Mouse (Mus musculus): ENCODE measurements around the gene Arhgap45. TPM values are rescaled to one million over a fixed set of nuclear protein-coding genes. Genes with fewer than 3 reads are reported as not detected.

Arhgap45 gene
- total and polyA plus RNA-seq, 2 experiments from 2014 or later = 1.7 to 2.3 TPM

DNA sequence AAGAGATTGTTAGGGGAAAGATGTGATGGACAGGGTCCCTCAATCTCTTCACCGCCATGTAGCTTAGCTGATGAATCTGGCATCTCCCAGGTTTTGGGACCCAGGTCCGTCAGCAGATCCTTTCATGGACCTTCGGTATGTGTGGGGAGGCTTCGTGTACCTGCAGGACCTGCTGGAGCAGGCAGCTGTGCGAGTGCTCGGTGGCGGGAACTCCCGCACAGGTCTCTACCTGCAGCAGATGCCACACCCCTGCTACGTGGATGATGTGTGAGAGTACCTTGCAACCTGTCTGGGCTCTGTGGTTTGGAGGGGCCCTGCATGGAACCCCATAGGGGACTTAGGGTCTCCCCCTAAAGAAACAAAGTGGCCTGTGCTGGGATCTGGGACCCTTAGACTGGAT lies 14.5 kb upstream of the Arhgap45 start:
- Histone ChIP-seq H3K27ac (ENCODE audit: low read depth, low read length) (no peak overlapping the region), H3K9me3 (ENCODE audit: low read length) (no peaks in the 10 kb centered on the region), H3K4me1 (ENCODE audit: insufficient read depth) (no peaks in the 10 kb centered on the region), H3K36me3 (ENCODE audit: insufficient read depth) (no peaks in the 10 kb centered on the region), H3K27me3 (ENCODE audit: insufficient read depth, low read length) (peaks cover 9% of the 10 kb centered on the region; the same call in 1 of the 2 replicates), H3K9ac (no peak overlapping the region), H3K4me3 (ENCODE audit: low read depth, low read length) (no peak overlapping the region), H3K4me2 (ENCODE audit: low read depth) (no peak overlapping the region)
- DNase-seq (no peak), ATAC-seq (no peak)
- no peak for TF ChIP-seq CTCF (IDR thresholded peaks at IDR 0.05; ENCODE audit: low read depth)
- WGBS = 79% methylated on average over 9 of the region's 9 CpGs

- Histone ChIP-seq H3K27me3 (ENCODE audit: insufficient read depth, low read length) (peaks cover 9% of the 10 kb centered on the region; the same call in 1 of the 2 replicates), H3K4me1 (ENCODE audit: insufficient read depth) (no peaks in the 10 kb centered on the region), H3K9me3 (ENCODE audit: low read length) (no peaks in the 10 kb centered on the region), H3K27ac (ENCODE audit: low read depth, low read length) (no peak overlapping the region), H3K4me2 (ENCODE audit: low read depth) (no peak overlapping the region), H3K36me3 (ENCODE audit: insufficient read depth) (no peaks in the 10 kb centered on the region), H3K4me3 (ENCODE audit: low read depth, low read length) (no peak overlapping the region), H3K9ac (no peak overlapping the region)
- 21% methylated on average over 21 of the region's 21 CpGs for WGBS
- DNase-seq = no peak
- no peak for TF ChIP-seq CTCF (IDR thresholded peaks at IDR 0.05; ENCODE audit: low read depth)
- ATAC-seq = no peak
Measured at GRCm38 (mm10) chr10:80002829-80003228, 13.6 kb upstream of the Arhgap45 start.

DNA sequence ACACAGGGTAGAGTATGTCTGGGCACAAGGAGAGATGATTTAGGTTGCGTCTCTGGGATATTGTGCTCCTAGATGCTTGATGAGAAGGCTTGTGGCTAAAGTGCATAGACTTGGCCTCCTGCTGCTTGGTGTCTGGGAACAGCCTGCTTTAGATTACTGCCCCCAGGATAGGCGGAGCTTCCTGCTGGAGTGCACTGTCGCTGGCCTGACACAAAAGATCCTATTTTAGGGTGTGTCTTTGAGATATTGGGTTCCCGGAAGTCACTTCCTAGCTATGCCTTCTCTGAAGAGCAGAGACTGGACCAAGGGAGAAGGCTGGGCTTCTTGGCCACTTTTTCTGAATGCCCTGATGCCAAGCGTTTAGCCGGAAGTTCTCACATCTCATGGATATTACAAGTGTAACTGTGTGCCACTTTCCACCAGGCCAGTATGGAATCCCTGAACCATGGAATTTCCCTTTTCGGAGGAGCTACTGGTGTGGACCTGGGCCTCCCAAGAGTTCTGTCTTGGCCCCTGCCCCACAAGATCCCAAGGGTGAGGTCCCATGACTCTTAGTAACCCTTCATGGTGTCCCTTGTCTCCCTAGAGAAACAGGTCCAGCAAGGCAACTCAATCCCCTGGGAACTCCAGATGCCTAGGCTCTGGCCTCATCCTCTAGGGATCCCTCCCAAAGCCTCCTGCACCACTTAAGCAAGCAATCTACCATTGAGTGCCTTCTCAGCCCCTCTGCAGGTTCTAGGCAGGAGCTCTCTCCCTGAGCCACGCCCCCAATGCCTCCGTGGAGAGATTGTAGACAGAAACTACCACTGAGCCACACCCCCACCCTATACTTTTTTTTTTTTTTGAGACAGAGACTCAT lies 12.8 kb upstream of the Arhgap45 start:
- no peaks in the 10 kb centered on the region for H3K4me1 ChIP-seq (ENCODE audit: insufficient read depth)
- no peak for DNase-seq
- no peak for ATAC-seq

GRCm38 (mm10) chr10:80004233-80004705 lies 12.2 kb upstream of the Arhgap45 start:
- H3K9ac ChIP-seq = no peak overlapping the region
- no peak overlapping the region for H3K4me3 ChIP-seq (ENCODE audit: low read depth, low read length)
- WGBS = 88% methylated on average over 8 of the region's 8 CpGs
- no peak overlapping the region for H3K4me2 ChIP-seq (ENCODE audit: low read depth)
- no peak for TF ChIP-seq CTCF (IDR thresholded peaks at IDR 0.05; ENCODE audit: low read depth)
- no peaks in the 10 kb centered on the region for H3K9me3 ChIP-seq (ENCODE audit: low read length)
- H3K36me3 ChIP-seq (ENCODE audit: insufficient read depth) = no peaks in the 10 kb centered on the region
- no peak for ATAC-seq
- H3K4me1 ChIP-seq (ENCODE audit: insufficient read depth) = no peaks in the 10 kb centered on the region
- no peak for DNase-seq
- H3K27ac ChIP-seq (ENCODE audit: low read depth, low read length) = no peak overlapping the region
- H3K27me3 ChIP-seq (ENCODE audit: insufficient read depth, low read length) = peaks cover 9% of the 10 kb centered on the region; the same call in 1 of the 2 replicates

More for the DNA sequence above, 12.8 kb upstream of the Arhgap45 start:
- peaks cover 9% of the 10 kb centered on the region; the same call in 1 of the 2 replicates for H3K27me3 ChIP-seq (ENCODE audit: insufficient read depth, low read length)
- no peak for TF ChIP-seq CTCF (IDR thresholded peaks at IDR 0.05; ENCODE audit: low read depth)
- no peak overlapping the region for H3K4me3 ChIP-seq (ENCODE audit: low read depth, low read length)
- H3K9me3 ChIP-seq (ENCODE audit: low read length) = no peaks in the 10 kb centered on the region
- H3K36me3 ChIP-seq (ENCODE audit: insufficient read depth) = no peaks in the 10 kb centered on the region
- no peak overlapping the region for H3K4me2 ChIP-seq (ENCODE audit: low read depth)
- H3K9ac ChIP-seq = no peak overlapping the region
- WGBS = 64% methylated on average over 9 of the region's 9 CpGs
- H3K27ac ChIP-seq (ENCODE audit: low read depth, low read length) = no peak overlapping the region

DNA sequence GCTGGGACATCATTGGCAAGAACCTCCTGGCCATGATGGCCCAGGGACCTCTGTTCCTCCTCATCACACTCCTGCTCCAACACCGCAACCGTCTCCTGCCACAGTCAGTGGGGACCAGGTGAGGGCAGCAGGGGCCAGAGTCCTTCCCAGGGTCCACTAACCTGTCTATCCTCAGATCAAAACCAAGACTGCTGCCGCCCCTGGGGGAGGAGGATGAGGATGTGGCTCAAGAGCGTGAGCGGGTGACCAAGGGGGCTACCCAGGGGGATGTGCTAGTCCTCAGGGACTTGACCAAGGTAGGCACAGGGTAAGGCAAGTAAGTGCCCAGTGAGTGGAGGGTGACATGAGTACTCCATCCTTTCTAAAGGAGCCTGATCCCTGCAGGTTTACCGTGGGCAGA lies 4.7 kb upstream of the Arhgap45 start:
- WGBS = 90% methylated on average over 6 of the region's 6 CpGs
- H3K9ac ChIP-seq = no peak overlapping the region
- peaks cover 13% of the 10 kb centered on the region; the same call in 1 of the 2 replicates for H3K9me3 ChIP-seq (ENCODE audit: low read length)
- peaks cover 19% of the 10 kb centered on the region for H3K27me3 ChIP-seq (ENCODE audit: insufficient read depth, low read length)
- no peaks in the 10 kb centered on the region for H3K4me1 ChIP-seq (ENCODE audit: insufficient read depth)
- no peak overlapping the region for H3K4me3 ChIP-seq (ENCODE audit: low read depth, low read length)
- TF ChIP-seq CTCF (IDR thresholded peaks at IDR 0.05; ENCODE audit: low read depth) = no peak
- H3K27ac ChIP-seq (ENCODE audit: low read depth, low read length) = no peak overlapping the region
- DNase-seq (no peak), ATAC-seq (no peak)
- H3K4me2 ChIP-seq (ENCODE audit: low read depth) = no peak overlapping the region
- no peaks in the 10 kb centered on the region for H3K36me3 ChIP-seq (ENCODE audit: insufficient read depth)

GRCm38 (mm10) chr10:80013609-80014008 lies 2.8 kb upstream of the Arhgap45 start:
- H3K27ac ChIP-seq (ENCODE audit: low read depth, low read length) = no peak overlapping the region
- no peaks in the 10 kb centered on the region for H3K36me3 ChIP-seq (ENCODE audit: insufficient read depth)
- peaks cover 13% of the 10 kb centered on the region; the same call in 1 of the 2 replicates for H3K9me3 ChIP-seq (ENCODE audit: low read length)
- DNase-seq = no peak
- H3K4me3 ChIP-seq (ENCODE audit: low read depth, low read length) = no peak overlapping the region
- H3K27me3 ChIP-seq (ENCODE audit: insufficient read depth, low read length) = peaks cover 20% of the 10 kb centered on the region
- no peak for ATAC-seq
- no peak overlapping the region for H3K9ac ChIP-seq
- WGBS = 32% methylated on average over 25 of the region's 25 CpGs
- no peak overlapping the region for H3K4me2 ChIP-seq (ENCODE audit: low read depth)
- no peaks in the 10 kb centered on the region for H3K4me1 ChIP-seq (ENCODE audit: insufficient read depth)
- no peak for TF ChIP-seq CTCF (IDR thresholded peaks at IDR 0.05; ENCODE audit: low read depth)

Measured in forebrain, postnatal 0 days (tissue).